Mouse (Mus musculus) testis, postnatal 14 days (tissue): Measurements from ENCODE around the gene Cd44.

ENCODE experiments used
- DNase-seq: peaks from one replicate; pipeline ENCODE4 v3.0.0; 2021; ENCODE audit warnings: low spot score

Gene Cd44

DNA sequence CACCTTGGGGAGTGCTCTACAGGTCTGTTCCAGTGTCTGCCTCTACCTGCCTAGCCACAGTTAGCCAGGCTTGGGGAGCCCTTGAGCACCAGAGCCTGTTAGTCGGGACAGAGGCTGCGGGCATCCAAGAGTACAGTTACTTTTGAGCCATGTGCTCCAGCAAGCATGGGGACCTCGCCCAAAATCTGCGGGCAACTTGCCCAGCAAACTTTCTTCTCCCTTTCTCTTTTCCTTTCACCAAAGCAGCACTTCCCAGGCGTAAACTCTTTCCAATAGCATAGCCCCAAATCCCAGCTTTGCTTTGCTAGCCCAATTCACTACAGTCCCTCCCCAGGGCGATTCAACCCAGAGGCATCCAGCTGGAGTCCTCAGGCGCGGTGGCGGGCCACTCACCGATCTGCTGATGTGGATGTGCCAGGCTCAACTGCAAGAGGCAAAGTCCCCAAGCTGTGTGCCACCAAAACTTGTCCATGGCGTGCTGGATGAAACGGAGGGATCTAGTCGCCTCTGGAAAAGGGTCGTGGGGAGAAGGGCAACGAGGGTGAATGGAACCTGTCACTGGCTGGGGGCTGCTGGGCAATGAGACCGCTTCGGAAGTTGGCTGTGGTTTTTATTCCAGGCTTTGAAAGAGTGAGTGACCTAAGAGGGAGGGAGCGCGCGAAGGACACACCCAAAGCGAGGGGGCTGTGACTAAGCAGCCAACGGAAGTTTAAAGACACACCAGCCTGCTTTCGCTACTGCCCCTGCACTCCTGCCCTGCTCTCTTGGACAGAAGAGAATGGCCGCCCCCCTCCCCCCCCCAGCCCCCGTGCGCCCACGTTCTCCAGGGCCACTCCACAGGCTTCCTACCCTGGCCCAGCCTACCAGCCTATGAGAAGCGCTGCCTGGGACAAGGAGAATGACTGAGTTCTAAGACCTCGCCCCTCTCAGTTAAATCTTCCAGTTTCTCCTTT is at the start of gene Cd44:
Cd44 (minus strand) TSS at position 791 of the 953 bp plus-strand sequence.
- DNase-seq: peak; percentile 17

DNA sequence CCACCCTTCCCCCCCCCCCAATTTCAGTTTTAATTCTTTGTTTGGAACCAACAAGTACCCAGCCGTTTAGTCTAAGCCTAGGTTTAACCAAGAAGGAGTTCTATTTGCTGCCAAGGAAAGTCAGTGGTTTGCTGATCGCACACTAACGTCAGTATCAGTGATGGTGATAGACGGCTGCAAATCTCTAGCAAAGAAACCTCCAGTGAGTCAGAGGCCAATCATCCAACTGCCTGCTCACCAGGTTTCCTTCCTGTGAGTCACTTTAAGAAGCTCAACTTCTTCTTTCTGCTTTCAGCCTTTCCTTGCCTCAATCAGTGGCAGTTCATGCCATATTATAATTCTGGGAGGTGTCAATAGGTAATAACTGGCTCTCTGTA is 47.0 kb upstream of the Cd44 start:
- DNase-seq: no peak

- DNase-seq: no peak
These were observed 46.5 kb upstream of the Cd44 start for GRCm38 (mm10) chr2:102947846-102948480.

DNA sequence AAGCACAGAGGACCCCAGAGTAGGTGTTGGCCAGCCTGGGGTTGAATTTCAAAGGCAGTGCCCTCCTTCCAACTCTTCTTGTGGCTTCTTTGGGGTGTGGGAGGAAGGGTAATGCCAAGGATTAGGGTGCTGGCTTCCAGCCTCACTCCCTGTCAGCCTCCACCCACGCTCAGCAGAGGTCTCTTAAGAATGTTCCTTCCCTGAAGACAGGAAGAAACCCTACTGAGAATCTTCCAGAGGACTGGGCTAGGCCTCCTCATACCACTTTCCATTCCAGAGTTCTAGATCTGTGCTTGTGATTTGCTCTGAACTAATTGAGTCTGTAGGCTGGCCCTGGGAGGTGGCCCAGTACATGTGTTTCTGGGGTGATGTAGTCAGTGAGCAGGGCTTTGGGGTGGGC is 43.6 kb upstream of the Cd44 start:
- no peak for DNase-seq

GRCm38 (mm10) chr2:102944415-102945012 is 43.0 kb upstream of the Cd44 start:
- DNase-seq: no peak

DNA sequence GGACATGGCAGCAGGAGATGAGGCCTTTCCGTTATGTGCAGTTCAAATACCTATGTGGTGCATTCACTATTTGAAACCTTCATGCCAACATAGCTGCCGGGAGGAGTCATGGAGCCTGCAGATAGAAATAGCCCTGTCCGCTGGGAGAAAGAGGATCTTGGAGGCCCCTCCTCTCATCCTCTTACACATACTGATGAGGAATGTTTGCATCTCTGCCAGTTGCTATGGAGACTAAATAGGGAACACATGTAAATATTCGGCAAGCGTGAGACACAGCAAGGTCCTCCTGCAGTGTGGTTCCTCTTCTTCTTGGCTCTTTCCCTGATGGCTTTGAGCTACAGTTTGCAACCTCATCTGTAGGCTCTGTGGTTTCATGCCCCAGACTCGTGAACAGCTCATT is 42.5 kb upstream of the Cd44 start:
- no peak for DNase-seq

DNA sequence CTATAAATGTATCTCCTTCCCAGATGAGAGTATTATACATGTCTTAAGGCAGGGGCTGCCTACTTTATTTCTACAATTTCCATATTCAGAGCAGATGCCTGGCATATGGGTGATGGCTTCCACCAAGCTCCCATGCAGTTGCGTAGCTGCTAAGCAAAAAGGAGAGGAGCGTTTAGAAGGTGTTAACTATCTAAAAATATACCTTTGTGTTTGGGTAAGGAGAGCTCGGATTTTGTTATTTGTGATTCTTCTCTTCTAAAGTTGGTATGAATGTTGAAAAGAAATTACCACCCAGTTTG is 41.3 kb upstream of the Cd44 start:
- DNase-seq: no peak

- no peak for DNase-seq
These were observed 40.7 kb upstream of the Cd44 start for GRCm38 (mm10) chr2:102941937-102942781.

DNA sequence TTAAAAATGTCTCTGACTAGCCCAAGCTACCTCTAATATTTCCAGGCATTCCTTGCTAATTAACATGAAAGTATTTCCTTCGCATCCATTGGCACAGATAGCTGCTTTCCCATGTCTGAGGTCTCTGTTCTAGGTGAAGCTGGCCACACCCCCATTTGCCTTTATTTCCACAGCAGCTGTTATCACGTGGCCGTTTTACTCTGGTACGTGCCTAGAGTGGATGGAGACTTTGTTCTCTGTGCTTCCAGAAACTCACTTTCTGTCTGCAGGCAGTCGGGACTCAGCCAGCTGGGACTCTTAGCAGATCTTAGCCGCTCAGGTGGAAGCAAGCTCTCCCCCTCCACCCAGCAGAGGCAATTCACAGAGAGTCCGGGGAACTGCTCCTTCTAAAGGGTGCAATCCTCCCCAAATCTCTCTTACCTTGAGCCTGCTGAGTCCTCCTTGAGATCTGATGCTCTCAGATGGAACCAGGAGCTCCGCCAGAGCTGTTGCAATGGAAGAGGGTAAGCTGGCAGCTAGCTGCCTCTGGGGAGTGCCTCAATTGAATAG is 39.4 kb upstream of the Cd44 start:
- DNase-seq: no peak

- no peak for DNase-seq
These were observed 38.7 kb upstream of the Cd44 start for GRCm38 (mm10) chr2:102940158-102940557.

- no peak for DNase-seq
These were observed 35.4 kb upstream of the Cd44 start for GRCm38 (mm10) chr2:102936886-102937285.

- DNase-seq: no peak
These were observed 33.4 kb upstream of the Cd44 start for GRCm38 (mm10) chr2:102934834-102935233.

- no peak for DNase-seq
These were observed 32.3 kb upstream of the Cd44 start for GRCm38 (mm10) chr2:102933787-102934186.

DNA sequence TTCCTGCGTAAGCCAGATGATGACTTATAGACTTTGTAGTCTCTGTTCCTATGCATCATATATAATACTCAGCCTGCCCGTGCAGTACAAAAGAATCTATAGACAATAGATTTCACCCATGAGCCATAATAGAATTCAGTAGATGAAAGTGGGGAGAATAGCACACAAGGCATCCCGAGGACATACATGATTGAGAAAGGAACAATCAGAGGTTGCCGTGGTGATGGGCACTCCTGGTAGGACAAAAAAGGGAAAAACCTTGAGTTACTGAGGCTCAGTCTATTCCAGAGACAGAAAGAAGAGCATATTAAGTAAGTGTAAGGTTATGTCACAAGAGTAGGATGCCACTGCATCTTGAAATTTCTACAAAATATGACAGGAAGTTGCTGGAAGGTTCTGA is 31.7 kb upstream of the Cd44 start:
- no peak for DNase-seq

GRCm38 (mm10) chr2:102932667-102933066 is 31.2 kb upstream of the Cd44 start:
- no peak for DNase-seq

- DNase-seq: no peak
These were observed 26.7 kb upstream of the Cd44 start for GRCm38 (mm10) chr2:102928211-102928610.

DNA sequence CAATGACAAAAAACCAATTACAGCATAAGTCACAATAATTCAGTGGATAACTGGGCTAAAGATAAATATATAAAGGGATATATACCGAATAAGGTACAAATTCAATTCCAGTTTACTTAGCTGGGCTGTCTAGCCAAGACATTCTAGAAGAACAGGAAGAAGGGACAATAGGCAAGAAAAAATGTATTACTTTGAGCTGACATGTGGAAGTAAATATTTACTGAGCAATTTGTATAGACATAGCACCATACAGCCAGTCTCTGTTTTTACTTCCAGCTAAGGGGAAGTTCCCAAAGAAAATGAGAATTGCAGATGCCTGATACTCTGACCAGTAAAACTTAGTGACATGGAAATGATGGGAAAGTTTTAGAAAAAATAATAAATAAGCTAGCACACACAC is 23.0 kb upstream of the Cd44 start:
- DNase-seq: no peak

DNA sequence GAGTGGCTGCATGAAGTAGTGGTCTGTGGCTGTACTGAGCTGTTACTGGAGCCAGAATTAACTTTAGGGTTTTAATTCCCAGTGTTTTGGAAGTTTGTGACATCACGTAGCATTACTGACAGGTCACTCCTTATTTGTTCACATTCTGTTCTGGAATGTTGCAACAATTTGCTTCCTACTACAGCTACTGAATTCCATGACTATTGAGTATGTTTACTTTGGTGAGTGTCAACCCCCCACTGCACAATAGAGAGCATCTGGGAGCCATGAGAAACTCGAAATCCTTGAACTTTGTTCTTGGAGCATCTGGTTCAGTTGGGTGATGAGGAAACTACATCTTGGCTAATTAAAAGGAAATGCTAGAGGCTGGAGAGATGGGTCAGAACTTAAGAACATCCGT is 22.2 kb upstream of the Cd44 start:
- no peak for DNase-seq

GRCm38 (mm10) chr2:102922066-102922465 is 20.6 kb upstream of the Cd44 start:
- no peak for DNase-seq

DNA sequence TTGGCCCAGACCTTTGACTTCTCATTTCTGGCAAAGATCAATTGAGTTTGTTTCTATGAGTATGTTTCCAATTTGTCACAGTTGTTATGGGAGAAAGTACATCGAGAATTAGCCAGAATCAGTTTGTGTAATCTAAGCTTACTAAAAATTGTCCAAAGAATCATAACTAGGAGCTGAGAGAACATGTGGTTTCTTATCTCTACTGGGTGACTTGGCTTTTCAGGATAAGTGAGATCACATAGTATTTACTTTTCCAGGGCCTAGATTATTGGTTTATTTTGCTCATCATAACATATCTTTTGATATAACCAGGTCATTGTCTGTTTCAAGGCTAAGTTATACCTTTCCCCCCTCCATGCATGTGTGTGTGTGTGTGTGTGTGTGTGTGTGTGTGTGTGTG is 16.8 kb upstream of the Cd44 start:
- DNase-seq: no peak

DNA sequence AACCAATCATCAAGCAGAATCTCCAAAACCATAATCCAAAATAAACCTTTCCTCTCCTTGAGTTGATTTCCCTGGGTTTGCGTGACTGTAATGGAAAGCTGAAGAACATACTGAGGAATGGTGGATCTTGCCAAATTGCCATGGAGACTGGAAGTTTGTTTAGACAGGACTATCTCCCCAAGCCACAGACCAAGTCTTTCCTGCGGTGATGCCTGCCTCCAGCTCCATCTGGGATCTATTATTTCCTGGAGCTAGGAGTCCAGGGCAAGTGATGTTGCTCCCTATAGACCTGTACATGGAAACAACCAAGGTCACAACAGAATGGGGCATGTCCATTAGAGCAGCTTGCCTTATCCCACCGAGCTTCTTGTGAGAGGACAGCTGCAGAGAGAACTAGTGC is 15.1 kb upstream of the Cd44 start:
- DNase-seq: no peak

- no peak for DNase-seq
These were observed 13.2 kb upstream of the Cd44 start for GRCm38 (mm10) chr2:102914675-102915074.
